Comparison of ENCODE assay signal across 8 mouse cellular contexts in the genomic region with DNA sequence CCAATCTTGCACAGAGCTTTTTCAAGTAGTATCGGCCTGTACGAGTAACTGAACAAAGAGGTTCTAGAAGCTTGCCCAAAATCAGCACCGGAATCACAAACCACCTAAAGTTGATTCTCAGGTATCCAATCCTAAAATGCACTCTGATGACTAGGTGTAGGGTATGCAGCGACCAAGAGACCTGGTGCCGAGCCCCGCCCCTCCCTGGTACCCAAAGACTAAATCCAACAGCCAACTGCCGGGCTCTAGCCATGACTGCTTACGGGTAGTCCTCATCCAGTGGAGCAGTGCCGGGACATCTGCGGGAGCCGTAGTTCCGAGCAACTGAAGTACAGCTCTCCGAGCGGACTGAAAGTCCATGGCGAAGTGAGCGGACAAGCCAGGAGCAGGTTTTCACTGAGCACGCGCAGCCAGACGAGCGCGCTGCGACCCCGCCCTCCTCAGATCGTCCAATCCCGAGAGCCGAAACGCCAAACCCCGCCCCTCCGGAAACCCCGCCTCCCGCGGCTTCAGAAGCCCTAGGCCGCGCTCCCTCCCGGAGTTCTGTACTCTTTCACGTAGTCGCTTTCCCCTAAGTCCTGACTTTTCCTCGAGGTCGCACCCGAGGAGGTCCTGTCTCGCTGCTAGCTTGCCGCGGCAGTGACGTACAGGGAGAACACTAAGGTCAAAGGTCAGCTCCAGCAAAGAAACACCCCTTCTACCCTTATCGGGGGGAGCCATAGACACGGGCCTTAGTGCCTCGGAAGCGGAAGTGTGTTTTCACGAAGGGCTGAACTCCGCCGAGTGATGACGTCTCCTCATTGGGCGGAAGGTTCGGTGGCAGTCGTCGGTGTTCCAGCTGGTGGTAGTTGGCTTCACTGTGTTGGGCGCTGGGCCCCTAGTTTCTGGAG. TPM values are rescaled to one million over a fixed set of nuclear protein-coding genes. Genes with fewer than 3 reads are reported as not detected.
DNase-seq lines count a peak whose midpoint lies in the region; ATAC-seq and TF ChIP-seq lines count a peak whose summit lies in the region.
"Not testable (repeated sequence)": the region's sequence is repeated elsewhere in the genome, so short reads cannot be mapped to it uniquely, and the experiment has no call there.

Srp54b (plus strand) TSS at position 546 of the 890 bp plus-strand sequence.

- not testable (repeated sequence) for DNase-seq in gastrocnemius, adult 18-20 months (ENCODE audit: low spot score); heart, postnatal 0 days (ENCODE audit: low spot score); kidney, adult 2 months; left cerebral cortex, postnatal 4 days

- TF ChIP-seq EP300 in ES-Bruce4 (IDR thresholded peaks at IDR 0.05; ENCODE audit: insufficient read depth, low read depth, low read length); heart, postnatal 0 days (IDR thresholded peaks at IDR 0.05; ENCODE audit: low read depth): not testable (repeated sequence)

- not testable (repeated sequence) for H3K4me1 ChIP-seq in ES-Bruce4 (ENCODE audit: control insufficient read depth, insufficient read depth, low read length); cortical plate, adult 2 months (ENCODE audit: control insufficient read depth, insufficient read depth, low read length); heart, postnatal 0 days (ENCODE audit: control insufficient read depth, insufficient read depth); kidney, adult 2 months (ENCODE audit: control insufficient read depth, insufficient read depth, low read length); olfactory bulb, adult 2 months (ENCODE audit: control insufficient read depth, insufficient read depth, low read length)

- not testable (repeated sequence) for H3K27me3 ChIP-seq in ES-Bruce4 (ENCODE audit: control insufficient read depth, insufficient read depth, low read length, poor library complexity, severe bottlenecking); heart, postnatal 0 days (ENCODE audit: control insufficient read depth, insufficient read depth, low read length); kidney, adult 2 months (replicated peaks; ENCODE audit: control insufficient read depth, insufficient read depth, low read length)

- not testable (repeated sequence) for TF ChIP-seq POLR2A in ES-Bruce4 (IDR thresholded peaks at IDR 0.05; ENCODE audit: insufficient read depth, low read length); cortical plate, adult 2 months (IDR thresholded peaks at IDR 0.05; ENCODE audit: extremely low read depth, insufficient read depth, low read length); kidney, adult 2 months (IDR thresholded peaks at IDR 0.05; ENCODE audit: low read depth, low read length); olfactory bulb, adult 2 months (IDR thresholded peaks at IDR 0.05; ENCODE audit: insufficient read depth, low read depth, low read length)

- TF ChIP-seq CTCF in ES-Bruce4 (IDR thresholded peaks at IDR 0.05; ENCODE audit: low read depth, low read length); cortical plate, adult 2 months (IDR thresholded peaks at IDR 0.05; ENCODE audit: extremely low read depth, insufficient read depth, low read length); heart, postnatal 0 days (IDR thresholded peaks at IDR 0.05; ENCODE audit: low read depth); kidney, adult 2 months (conservative IDR thresholded peaks at IDR 0.05; ENCODE audit: insufficient read depth, insufficient read length, low read depth, low read length); olfactory bulb, adult 2 months (IDR thresholded peaks at IDR 0.05; ENCODE audit: insufficient read depth, low read depth, low read length): not testable (repeated sequence)

- not testable (repeated sequence) for H3K27ac ChIP-seq in ES-Bruce4 (ENCODE audit: insufficient read depth, low read length); cortical plate, adult 2 months (ENCODE audit: insufficient read depth, low read length); heart, postnatal 0 days (ENCODE audit: low read depth); kidney, adult 2 months (ENCODE audit: insufficient read depth, low read depth, low read length); olfactory bulb, adult 2 months (ENCODE audit: insufficient read depth, low read depth, low read length)

- H3K9me3 ChIP-seq in ES-Bruce4 (replicated peaks; ENCODE audit: control insufficient read depth, insufficient read depth, low read length, poor library complexity, severe bottlenecking); heart, postnatal 0 days (replicated peaks; ENCODE audit: control insufficient read depth, low read length): not testable (repeated sequence)

- H3K4me3 ChIP-seq in ES-Bruce4 (ENCODE audit: low read depth, low read length), result not testable (repeated sequence)
- H3K4me3 ChIP-seq in cortical plate, adult 2 months (ENCODE audit: insufficient read depth, low read length), result 0 out of 2 replicates have a peak within 1 kb of the TSS, but pooled peaks have one; percentile 21
- peak within 1 kb of the TSS; percentile 29; the same call in 1 of the 2 replicates for H3K4me3 ChIP-seq in heart, postnatal 0 days (ENCODE audit: low read depth, low read length)
- peak within 1 kb of the TSS; percentile 47; the same call in 1 of the 2 replicates for H3K4me3 ChIP-seq in kidney, adult 2 months (ENCODE audit: insufficient read depth, low read depth, low read length)
- H3K4me3 ChIP-seq in olfactory bulb, adult 2 months (ENCODE audit: insufficient read depth, low read depth, low read length), result peak within 1 kb of the TSS; percentile 29; the same call in 1 of the 2 replicates

- intact Hi-C loops in left cerebral cortex, postnatal 4 days (cut with DNase I), result not testable (repeated sequence)

- not testable (repeated sequence) for H3K4me2 ChIP-seq in heart, postnatal 0 days (ENCODE audit: low read depth, low read length)

- no CpG with 5 or more reads among the region's 57 CpGs for WGBS in heart, postnatal 0 days
- WGBS in kidney, adult 2 months, result no CpG with 5 or more reads among the region's 57 CpGs
- no CpG with 5 or more reads among the region's 57 CpGs for WGBS in olfactory bulb, adult 2 months

- peak; percentile 97 for ATAC-seq in heart, postnatal 0 days (ENCODE audit: insufficient read depth, low read depth)
- ATAC-seq in megakaryocyte, adult 5-6 weeks (ENCODE audit: poor library complexity, severe bottlenecking), result peak; percentile 90

- not testable (repeated sequence) for H3K36me3 ChIP-seq in ES-Bruce4 (ENCODE audit: control insufficient read depth, insufficient read depth, low read length, poor library complexity, severe bottlenecking); heart, postnatal 0 days (replicated peaks; ENCODE audit: control insufficient read depth, insufficient read depth, low read length); kidney, adult 2 months (ENCODE audit: control insufficient read depth, insufficient read depth, low read length)

- H3K9ac ChIP-seq in ES-Bruce4 (ENCODE audit: low read depth, poor library complexity, severe bottlenecking); heart, postnatal 0 days (replicated peaks; ENCODE audit: low read depth, low read length): not testable (repeated sequence)

RNA-seq across cellular contexts. Expression of gene Srp54b, which starts in this region (rescaled TPM):
- 41.9 and 56.4 TPM in 2 replicates for polyA plus RNA-seq in ES-Bruce4 (2011; ENCODE audit: insufficient read depth, insufficient read length, low read depth, missing spikeins)
- 29.0 and 29.9 TPM in 2 replicates for polyA plus RNA-seq in cortical plate, adult 2 months (2012; rRNA removed)
- total RNA-seq in gastrocnemius, adult 18-20 months (2021), result 10 to 100 TPM; 41.6 to 47.5 TPM
- total RNA-seq in heart, postnatal 0 days (2014; rRNA removed; ENCODE audit: low replicate concordance), result 19.7 and 28.0 TPM in 2 replicates
- polyA plus RNA-seq in heart, postnatal 0 days (2015; fragmentation: Nextera tagmentation; extraction: Ambion mirVana), result 50.2 and 50.7 TPM in 2 replicates
- polyA plus RNA-seq in kidney, adult 2 months (2012; rRNA removed), result 12.6 and 13.3 TPM in 2 replicates
- 10 to 100 TPM; 52.7 to 56.2 TPM for total RNA-seq in left cerebral cortex, postnatal 4 days (2021)
- total RNA-seq in megakaryocyte, adult 5-6 weeks (2015), result 23.0 and 23.2 TPM in 2 replicates
- total RNA-seq in megakaryocyte, adult 5-6 weeks (2017), result 55.5 and 61.7 TPM in 2 replicates
- polyA plus RNA-seq in olfactory bulb, adult 2 months (2012; ENCODE audit: insufficient read depth, insufficient read length, low replicate concordance, missing spikeins), result not detected in 2 replicates
